Mouse (Mus musculus) limb, embryonic 12.5 days (tissue): ENCODE data around the gene Qrfp. TPM values are rescaled to one million over a fixed set of nuclear protein-coding genes. Genes with fewer than 3 reads are reported as not detected.

Source experiments
- ATAC-seq: fragments of 200-750 bp; cut with Nextera tagmentation; 2 replicates; pipeline ENCODE4 v1.8.0; 2017; ENCODE audit warnings: low read depth, moderate TSS enrichment; ENCODE audit not compliant: insufficient number of reproducible peaks, insufficient read depth, low FRiP score, low TSS enrichment
- H3K27ac ChIP-seq: fragments of 300-500 bp; sonication (generic); 2 replicates; pipeline ENCODE4 v1.5.1; 2016; ENCODE audit warnings: mild to moderate bottlenecking, moderate library complexity
- H3K27me3 ChIP-seq: fragments of 300-500 bp; sonication (generic); 2 replicates; pipeline ENCODE4 v1.6.1; 2016; ENCODE audit warnings: mild to moderate bottlenecking, moderate library complexity
- H3K36me3 ChIP-seq: fragments of 300-500 bp; sonication (generic); 2 replicates; pipeline ENCODE4 v1.6.1; 2016; ENCODE audit warnings: mild to moderate bottlenecking, moderate library complexity
- H3K4me1 ChIP-seq: fragments of 300-500 bp; sonication (generic); replicated peaks from 2 replicates; pipeline ENCODE4 v1.6.1; 2016
- H3K4me2 ChIP-seq: fragments of 300-500 bp; sonication (generic); 2 replicates; pipeline ENCODE4 v1.6.1; 2016; ENCODE audit warnings: mild to moderate bottlenecking, moderate library complexity
- H3K4me3 ChIP-seq: fragments of 300-500 bp; sonication (generic); replicated peaks from 2 replicates; pipeline ENCODE4 v1.5.1; 2016; ENCODE audit warnings: mild to moderate bottlenecking
- H3K9ac ChIP-seq: fragments of 300-500 bp; sonication (generic); replicated peaks from 2 replicates; pipeline ENCODE4 v1.6.1; 2016; ENCODE audit warnings: mild to moderate bottlenecking, moderate library complexity
- H3K9me3 ChIP-seq: fragments of 300-500 bp; sonication (generic); 2 replicates; pipeline ENCODE4 v1.6.1; 2016; ENCODE audit warnings: mild to moderate bottlenecking, moderate library complexity
- whole genome bisulfite sequencing: fragments of 180-500 bp; shearing (Covaris S2); methylation state at CpG from one replicate; pipeline ENCODE4 v1.1.7; 2016; 5-methylcytosine and 5-hydroxymethylcytosine counted together
- polyA plus RNA-seq: library from polyadenylated mRNA; unstranded; fragments of >200 nt; fragmentation: Nextera tagmentation; extraction: Ambion mirVana; gene quantifications from 2 replicates; pipeline ENCODE4 v1.2.1, GENCODE M21; 2016

Qrfp gene
- polyA plus RNA-seq: 0.20 and 0.34 TPM in 2 replicates

DNA sequence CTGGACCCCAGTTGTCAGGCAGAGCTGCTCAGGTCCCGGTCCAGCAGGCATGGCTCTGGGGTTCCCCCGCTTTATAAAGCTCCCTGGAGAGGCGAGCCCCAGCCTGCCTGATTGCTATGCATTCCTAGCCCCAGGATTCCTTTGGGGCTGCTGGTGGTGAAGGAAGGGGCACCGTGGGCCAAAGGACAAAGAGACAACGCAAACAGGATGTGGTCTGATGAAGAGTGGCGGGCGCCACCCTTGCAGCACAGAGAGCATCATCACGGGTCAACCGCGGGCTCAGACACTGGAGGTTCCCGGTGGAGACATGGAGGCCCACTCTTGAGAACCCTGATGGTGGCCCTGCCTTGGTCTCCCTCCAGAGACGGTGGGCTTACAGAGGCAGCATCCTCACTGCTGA is at the start of gene Qrfp:
Gene Qrfp (minus strand): TSS at position 137 of the 400 bp plus-strand sequence.
- peak within 1 kb of the TSS; percentile 19 for H3K4me2 ChIP-seq
- H3K4me1 ChIP-seq: peaks cover 28% of the 10 kb centered on the region
- peaks cover 4% of the 10 kb centered on the region for H3K27me3 ChIP-seq
- 62% methylated on average over 12 of the region's 12 CpGs for WGBS
- no peaks in the 10 kb centered on the region for H3K9me3 ChIP-seq
- H3K4me3 ChIP-seq: no peak within 1 kb of the TSS
- H3K9ac ChIP-seq: no peak within 1 kb of the TSS; the same call in 1 of the 2 replicates
- no peak within 1 kb of the TSS for H3K27ac ChIP-seq
- ATAC-seq: no peak
- peaks cover 14% of the 10 kb centered on the region for H3K36me3 ChIP-seq

DNA sequence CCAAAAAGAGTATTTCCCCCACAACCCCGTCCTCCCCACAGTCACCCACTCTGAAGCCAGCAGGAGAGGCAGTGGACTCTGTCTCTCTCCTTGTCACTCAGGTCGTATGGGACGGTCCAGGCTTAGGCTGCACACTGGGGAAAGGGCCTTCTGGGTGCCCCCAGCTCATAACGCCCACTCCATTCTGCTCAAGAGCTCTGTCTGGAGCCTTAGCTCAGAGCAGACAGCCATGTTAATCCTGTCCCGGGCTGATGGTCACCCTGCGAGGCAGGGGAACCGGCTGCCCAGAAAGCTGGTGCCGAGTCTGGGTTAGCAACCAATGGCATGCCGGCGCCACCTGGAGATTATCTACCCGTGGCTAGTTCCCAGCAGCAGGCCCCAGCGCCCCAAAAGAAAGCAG is 48.1 kb upstream of the Qrfp start:
- H3K4me1 ChIP-seq: peaks cover 30% of the 10 kb centered on the region
- ATAC-seq: no peak
- H3K4me2 ChIP-seq: no peak overlapping the region
- H3K27me3 ChIP-seq: peaks cover 22% of the 10 kb centered on the region
- H3K4me3 ChIP-seq: no peak overlapping the region
- no peaks in the 10 kb centered on the region for H3K36me3 ChIP-seq
- H3K27ac ChIP-seq: no peak overlapping the region
- no peaks in the 10 kb centered on the region for H3K9me3 ChIP-seq
- H3K9ac ChIP-seq: no peak overlapping the region
- 15% methylated on average over 12 of the region's 12 CpGs for WGBS

DNA sequence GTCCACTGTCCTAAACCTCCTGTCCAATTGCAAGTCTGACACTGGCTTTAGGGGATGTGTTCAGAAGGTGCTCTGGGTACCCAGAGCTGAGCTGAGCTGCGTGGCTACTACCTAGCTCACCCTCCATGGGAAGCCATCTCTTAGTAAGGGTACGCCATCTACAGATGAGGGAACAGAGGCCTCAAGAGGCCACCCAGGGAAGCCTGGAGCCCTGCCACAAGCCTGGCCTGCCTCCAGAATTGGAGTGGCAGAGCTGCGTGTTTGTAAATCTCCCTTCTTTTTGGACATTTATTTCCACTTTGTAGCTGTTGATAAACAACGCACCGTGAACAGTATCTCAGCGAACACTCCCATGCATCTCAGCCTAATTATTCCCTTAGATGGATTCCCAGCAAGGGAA is 46.8 kb upstream of the Qrfp start:
- ATAC-seq: no peak
- 83% methylated on average over 6 of the region's 6 CpGs for WGBS
- Histone ChIP-seq H3K9ac (no peak overlapping the region), H3K36me3 (no peaks in the 10 kb centered on the region), H3K4me3 (no peak overlapping the region), H3K27ac (no peak overlapping the region), H3K9me3 (no peaks in the 10 kb centered on the region), H3K4me2 (no peak overlapping the region), H3K27me3 (peaks cover 22% of the 10 kb centered on the region), H3K4me1 (peaks cover 30% of the 10 kb centered on the region)

DNA sequence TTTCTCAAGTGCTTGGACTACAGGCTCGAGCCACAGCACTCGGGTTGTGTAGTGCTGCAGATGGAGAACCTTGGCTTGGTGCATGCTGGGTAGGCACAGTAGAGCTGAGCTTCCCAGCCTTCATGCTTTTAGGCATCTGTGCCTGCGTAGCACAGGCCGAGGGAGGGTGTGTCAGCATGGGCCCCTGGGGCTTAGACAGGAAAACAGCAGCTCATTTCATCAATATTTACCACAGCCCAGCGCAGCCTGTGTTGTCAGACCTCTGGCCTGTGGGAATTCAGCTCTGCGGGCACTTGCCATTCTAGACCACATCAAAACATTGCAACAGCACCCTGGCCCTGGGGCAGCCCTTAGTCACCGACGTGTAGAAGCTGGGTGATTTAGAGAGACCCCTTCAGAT is 45.6 kb upstream of the Qrfp start:
- ATAC-seq: no peak
- H3K4me1 ChIP-seq: peaks cover 30% of the 10 kb centered on the region

DNA sequence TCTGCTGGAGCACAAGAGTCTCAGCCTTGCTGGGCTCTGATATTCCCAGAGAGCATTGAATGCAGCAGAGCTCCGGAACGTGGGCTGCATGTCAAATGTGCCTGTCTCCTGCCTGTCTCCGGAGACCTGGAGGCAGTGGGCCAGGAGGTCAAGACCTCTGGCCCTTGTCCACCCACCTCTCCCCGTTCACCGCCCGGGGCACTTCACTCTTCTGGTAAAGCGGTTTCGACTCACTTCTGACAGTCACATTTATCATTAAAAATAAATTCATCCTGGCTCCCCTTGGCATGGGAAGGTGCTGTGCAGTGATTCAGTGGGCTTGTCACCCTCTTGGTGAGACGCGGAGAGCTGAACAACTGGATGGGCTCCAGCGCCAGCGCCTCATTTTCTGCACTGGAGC is 39.8 kb upstream of the Qrfp start:
- WGBS: 39% methylated on average over 12 of the region's 12 CpGs
- Histone ChIP-seq H3K4me2 (no peak overlapping the region), H3K9ac (no peak overlapping the region), H3K4me1 (peaks cover 27% of the 10 kb centered on the region), H3K4me3 (no peak overlapping the region), H3K36me3 (no peaks in the 10 kb centered on the region), H3K27me3 (peaks cover 31% of the 10 kb centered on the region), H3K27ac (no peak overlapping the region), H3K9me3 (no peaks in the 10 kb centered on the region)
- ATAC-seq: no peak

More for the DNA sequence above, 45.6 kb upstream of the Qrfp start:
- H3K27me3 ChIP-seq: peaks cover 17% of the 10 kb centered on the region
- H3K9ac ChIP-seq: no peak overlapping the region
- H3K27ac ChIP-seq: no peak overlapping the region
- 76% methylated on average over 8 of the region's 8 CpGs for WGBS
- H3K4me3 ChIP-seq: no peak overlapping the region
- no peaks in the 10 kb centered on the region for H3K36me3 ChIP-seq
- no peak overlapping the region for H3K4me2 ChIP-seq
- no peaks in the 10 kb centered on the region for H3K9me3 ChIP-seq

DNA sequence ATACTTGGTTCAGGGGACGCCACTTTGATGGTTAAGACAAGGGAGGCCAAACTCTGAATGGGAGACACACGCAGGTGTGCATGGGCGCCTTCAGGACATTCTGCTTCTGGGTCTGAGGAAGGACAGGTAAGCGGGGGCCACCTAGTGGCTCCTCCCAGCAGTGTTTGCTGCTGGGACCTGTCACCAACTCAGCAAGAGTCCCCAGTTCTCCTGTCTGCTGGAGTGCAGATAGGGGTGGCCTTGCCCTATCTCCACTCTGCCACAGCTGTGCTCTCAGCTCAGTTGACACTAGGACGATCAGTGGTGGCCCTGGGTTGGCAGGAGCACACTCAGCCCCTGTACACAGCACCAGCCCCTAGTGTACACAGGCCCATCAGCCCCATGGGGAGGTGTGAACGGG is 37.5 kb upstream of the Qrfp start:
- Histone ChIP-seq H3K4me3 (no peak overlapping the region), H3K36me3 (no peaks in the 10 kb centered on the region), H3K4me2 (no peak overlapping the region), H3K27me3 (peaks cover 54% of the 10 kb centered on the region), H3K4me1 (peaks cover 29% of the 10 kb centered on the region), H3K9ac (no peak overlapping the region), H3K9me3 (no peaks in the 10 kb centered on the region), H3K27ac (no peak overlapping the region)
- 20% methylated on average over 6 of the region's 6 CpGs for WGBS
- ATAC-seq: no peak

DNA sequence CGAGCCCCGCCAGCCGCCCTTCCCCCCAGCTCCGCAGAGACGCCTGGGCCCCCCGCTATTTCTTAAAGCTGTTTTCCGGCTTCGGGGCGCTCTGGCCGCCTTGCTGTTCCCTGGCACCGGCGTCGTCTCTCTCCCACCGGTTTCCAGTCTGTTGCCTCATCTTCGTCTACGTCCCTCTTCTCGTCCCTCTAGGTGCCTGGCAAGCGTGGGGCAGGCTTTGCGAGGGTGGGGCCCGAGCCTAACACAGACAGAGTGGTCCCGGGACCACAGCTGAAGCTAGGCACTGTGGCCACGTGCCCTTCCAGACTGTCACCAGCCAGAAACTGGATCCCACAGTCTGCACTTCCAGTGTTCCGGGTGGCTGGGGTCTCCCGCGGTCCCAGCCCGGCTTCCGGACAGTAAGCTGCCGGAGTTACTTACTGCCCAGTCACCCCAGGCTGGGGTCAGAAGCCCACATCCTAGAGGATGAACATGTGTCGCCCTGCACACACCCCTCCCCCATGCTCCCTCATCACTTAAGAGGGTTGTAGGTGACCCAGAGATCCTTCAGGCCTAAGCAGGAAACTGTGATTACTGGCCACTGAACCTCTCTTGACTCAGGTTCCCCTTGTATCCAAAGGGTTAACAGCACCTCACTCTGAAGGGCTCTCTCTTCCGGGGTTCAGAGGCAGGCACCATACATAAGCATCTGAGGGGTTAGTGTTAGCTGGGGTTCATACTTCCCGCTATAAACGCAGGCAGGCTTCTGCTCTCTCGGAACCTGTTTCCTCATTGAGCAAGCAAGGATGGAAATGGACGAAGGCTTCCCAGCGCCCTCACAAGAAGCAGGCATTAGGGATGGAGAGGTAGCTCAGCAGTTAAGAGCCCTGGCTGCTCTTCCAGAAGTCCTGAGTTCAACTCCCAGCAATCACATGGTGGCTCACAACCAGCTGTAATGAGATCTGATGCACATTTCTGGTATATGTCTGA is 36.6 kb upstream of the Qrfp start:
- H3K4me3 ChIP-seq: peak overlapping the region; percentile 58
- peak overlapping the region; percentile 60; the same call in 1 of the 2 replicates for H3K9ac ChIP-seq
- WGBS: 3% methylated on average over 35 of the region's 35 CpGs
- H3K9me3 ChIP-seq: no peaks in the 10 kb centered on the region
- no peak for ATAC-seq
- no peak overlapping the region for H3K27ac ChIP-seq
- H3K4me2 ChIP-seq: peak overlapping the region; percentile 98
- H3K27me3 ChIP-seq: peaks cover 61% of the 10 kb centered on the region
- peaks cover 29% of the 10 kb centered on the region for H3K4me1 ChIP-seq
- H3K36me3 ChIP-seq: no peaks in the 10 kb centered on the region

DNA sequence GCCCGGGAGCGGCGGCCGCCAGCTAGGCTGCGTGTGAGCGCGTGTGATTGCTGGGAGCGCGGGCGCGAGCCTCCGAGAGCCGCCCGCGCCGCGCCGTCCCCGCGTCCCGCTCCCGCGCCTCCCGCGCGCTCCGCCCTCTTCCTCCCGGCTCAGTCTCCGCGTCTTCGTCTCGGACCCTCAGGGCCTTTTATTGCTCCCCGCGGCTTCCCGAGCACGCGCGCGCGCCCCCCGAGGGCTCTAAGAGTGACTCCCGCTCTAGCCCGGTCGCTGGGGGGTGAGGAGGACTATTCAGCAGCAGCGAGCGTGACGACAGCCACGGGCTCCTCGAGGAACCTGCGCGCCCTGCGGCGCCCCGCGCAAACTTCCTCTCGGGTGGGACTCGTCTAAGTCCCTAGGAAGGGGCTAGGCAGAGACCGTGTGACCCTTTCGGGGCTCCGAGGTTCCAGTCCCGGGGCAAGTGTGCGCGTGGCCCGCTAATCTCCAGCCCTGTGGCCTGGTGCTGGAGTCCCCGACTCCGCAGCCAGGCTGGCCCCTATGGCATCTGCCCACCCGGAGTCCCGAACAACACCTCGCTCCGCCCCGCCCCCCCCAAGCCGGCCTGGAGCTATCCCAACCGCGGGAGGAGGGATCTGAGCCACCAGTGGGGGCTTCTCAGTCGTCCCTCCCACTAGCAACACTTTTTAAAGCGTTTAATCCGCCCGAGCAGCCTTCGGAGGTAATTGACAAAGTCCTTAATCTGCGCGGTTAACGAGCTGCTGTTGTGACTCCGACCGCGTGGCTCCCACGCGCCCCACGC is 35.7 kb upstream of the Qrfp start, which contains the start of gene Fibcd1:
Gene Fibcd1 (minus strand): TSS at position 110 of the 796 bp plus-strand sequence.
- Histone ChIP-seq H3K4me1 (peaks cover 29% of the 10 kb centered on the region), H3K36me3 (no peaks in the 10 kb centered on the region), H3K4me3 (peak within 1 kb of the TSS; percentile 58), H3K27ac (no peak within 1 kb of the TSS), H3K4me2 (peak within 1 kb of the TSS; percentile 98), H3K9ac (peak within 1 kb of the TSS; percentile 60), H3K9me3 (no peaks in the 10 kb centered on the region), H3K27me3 (peaks cover 65% of the 10 kb centered on the region)
- WGBS: under 1% methylated on average over 74 of the region's 88 CpGs
- no peak for ATAC-seq

DNA sequence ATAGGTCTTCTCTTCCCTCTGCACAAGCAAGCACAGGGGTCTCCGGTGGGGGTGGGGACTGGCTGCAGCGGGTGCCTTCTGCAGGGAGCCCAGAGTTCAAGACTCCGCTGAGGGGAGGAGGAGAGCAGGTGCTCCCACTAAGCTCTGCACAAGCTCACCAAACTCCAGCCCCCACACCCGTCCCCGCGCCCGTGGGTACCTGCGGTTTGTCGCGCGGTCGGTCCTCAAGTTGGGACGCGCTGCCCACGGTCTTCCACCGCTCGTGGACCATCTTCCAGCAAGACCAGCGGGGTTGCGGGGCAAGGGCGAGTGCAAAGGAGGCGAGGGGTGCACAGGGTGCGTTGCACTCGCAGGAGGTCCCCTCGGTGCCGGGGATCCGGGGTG is 35.1 kb upstream of the Qrfp start:
- Histone ChIP-seq H3K9me3 (no peaks in the 10 kb centered on the region), H3K4me3 (peak overlapping the region; percentile 58), H3K36me3 (no peaks in the 10 kb centered on the region), H3K9ac (peak overlapping the region; percentile 60), H3K4me1 (peaks cover 29% of the 10 kb centered on the region), H3K27ac (no peak overlapping the region), H3K4me2 (peak overlapping the region; percentile 98), H3K27me3 (peaks cover 66% of the 10 kb centered on the region)
- ATAC-seq: no peak
- WGBS: 4% methylated on average over 24 of the region's 26 CpGs

DNA sequence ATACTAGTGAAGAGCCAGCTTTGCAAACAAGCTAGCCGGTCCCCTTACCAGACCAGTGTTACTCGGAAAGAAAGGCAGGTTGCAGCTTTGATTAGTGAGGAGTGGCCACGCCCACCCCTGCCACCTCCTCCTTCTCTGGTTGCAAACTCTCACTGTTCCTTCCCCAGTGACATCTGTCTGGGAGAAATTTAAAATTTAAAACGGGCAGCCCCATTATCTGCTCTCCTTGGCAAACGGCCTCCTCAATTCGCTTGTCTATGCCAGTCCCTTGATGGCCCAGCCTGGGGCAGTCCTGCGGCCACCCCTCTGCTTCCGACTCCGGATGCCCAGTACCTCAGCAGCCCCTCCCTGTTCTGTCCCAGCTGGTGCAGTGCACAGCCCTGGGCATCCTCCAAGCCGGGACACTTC is 34.4 kb upstream of the Qrfp start:
- peaks cover 74% of the 10 kb centered on the region for H3K27me3 ChIP-seq
- H3K36me3 ChIP-seq: no peaks in the 10 kb centered on the region
- no peaks in the 10 kb centered on the region for H3K9me3 ChIP-seq
- no peak overlapping the region for H3K9ac ChIP-seq
- 2% methylated on average over 10 of the region's 10 CpGs for WGBS
- ATAC-seq: no peak
- H3K4me1 ChIP-seq: peaks cover 29% of the 10 kb centered on the region
- peak overlapping the region; percentile 98 for H3K4me2 ChIP-seq
- H3K4me3 ChIP-seq: 0 out of 2 replicates have a peak overlapping the region, but pooled peaks have one; percentile 58
- no peak overlapping the region for H3K27ac ChIP-seq

DNA sequence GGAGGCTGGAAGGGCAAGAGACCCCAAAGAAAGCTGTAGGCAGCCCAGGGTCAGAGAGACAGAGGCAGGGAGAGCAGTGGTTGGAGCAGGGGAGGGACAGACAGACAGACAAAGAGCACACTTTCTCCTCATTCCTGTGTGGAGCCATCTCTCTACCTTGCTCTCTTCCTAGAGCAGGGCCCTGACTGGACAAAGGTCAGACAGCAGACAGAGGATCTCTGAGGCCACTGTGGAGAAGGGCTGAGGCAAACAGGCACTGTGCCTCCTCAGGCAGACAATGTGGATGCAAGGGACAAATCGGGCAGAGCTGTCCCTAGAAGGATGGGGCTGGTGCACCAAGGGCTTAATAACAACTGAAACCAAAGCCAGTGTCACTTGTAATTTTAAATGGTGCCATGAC is 28.5 kb upstream of the Qrfp start:
- H3K9me3 ChIP-seq: no peaks in the 10 kb centered on the region
- peaks cover 52% of the 10 kb centered on the region for H3K27me3 ChIP-seq
- H3K36me3 ChIP-seq: no peaks in the 10 kb centered on the region
- 59% methylated on average over 1 of the region's 1 CpGs for WGBS
- H3K4me3 ChIP-seq: no peak overlapping the region
- peaks cover 7% of the 10 kb centered on the region for H3K4me1 ChIP-seq
- H3K4me2 ChIP-seq: no peak overlapping the region
- no peak for ATAC-seq
- H3K9ac ChIP-seq: no peak overlapping the region
- H3K27ac ChIP-seq: no peak overlapping the region
